Mouse (Mus musculus) hindbrain, embryonic 15.5 days (tissue): ENCODE data around the gene Klk5. TPM values are rescaled to one million over a fixed set of nuclear protein-coding genes. Genes with fewer than 3 reads are reported as not detected.
A peak's percentile ranks its signal among the peaks of the same experiment; 100 is the strongest.

ENCODE experiments used
- ATAC-seq: fragments of 200-750 bp; cut with Nextera tagmentation; 2 replicates; pipeline ENCODE4 v1.8.0; 2017; ENCODE audit warnings: low read depth, moderate number of reproducible peaks, moderate TSS enrichment; ENCODE audit not compliant: low FRiP score
- H3K27ac ChIP-seq: fragments of 300-500 bp; sonication (generic); replicated peaks from 2 replicates; pipeline ENCODE4 v1.5.1; 2015; ENCODE audit warnings: mild to moderate bottlenecking, inconsistent platforms
- H3K27me3 ChIP-seq: fragments of 300-500 bp; sonication (generic); 2 replicates; pipeline ENCODE4 v1.6.1; 2015; ENCODE audit warnings: control low read depth, inconsistent platforms
- H3K36me3 ChIP-seq: fragments of 300-500 bp; sonication (generic); 2 replicates; pipeline ENCODE4 v1.6.1; 2015; ENCODE audit warnings: control low read depth, inconsistent platforms
- H3K4me1 ChIP-seq: fragments of 300-500 bp; sonication (generic); replicated peaks from 2 replicates; pipeline ENCODE4 v1.6.1; 2015; ENCODE audit warnings: control low read depth, inconsistent platforms
- H3K4me2 ChIP-seq: fragments of 300-500 bp; sonication (generic); 2 replicates; pipeline ENCODE4 v1.6.1; 2015; ENCODE audit warnings: moderate library complexity, mild to moderate bottlenecking, inconsistent platforms
- H3K4me3 ChIP-seq: fragments of 300-500 bp; sonication (generic); 2 replicates; pipeline ENCODE4 v1.5.1; 2015; ENCODE audit warnings: mild to moderate bottlenecking, inconsistent platforms
- H3K9ac ChIP-seq: fragments of 300-500 bp; sonication (generic); 2 replicates; pipeline ENCODE4 v1.6.1; 2015; ENCODE audit warnings: inconsistent platforms
- H3K9me3 ChIP-seq: fragments of 300-500 bp; sonication (generic); 2 replicates; pipeline ENCODE4 v1.6.1; 2016; ENCODE audit warnings: control low read depth, inconsistent platforms
- WGBS: fragments of 180-500 bp; shearing (Covaris S2); methylation state at CpG from one replicate; pipeline ENCODE4 v1.1.7; 2015; 5-methylcytosine and 5-hydroxymethylcytosine counted together
- polyA plus RNA-seq: library from polyadenylated mRNA; unstranded; fragments of >200 nt; fragmentation: Nextera tagmentation; extraction: Ambion mirVana; gene quantifications from 2 replicates; pipeline ENCODE4 v1.2.1, GENCODE M21; 2015

The Klk5 gene
- polyA plus RNA-seq: not detected in 2 replicates

DNA sequence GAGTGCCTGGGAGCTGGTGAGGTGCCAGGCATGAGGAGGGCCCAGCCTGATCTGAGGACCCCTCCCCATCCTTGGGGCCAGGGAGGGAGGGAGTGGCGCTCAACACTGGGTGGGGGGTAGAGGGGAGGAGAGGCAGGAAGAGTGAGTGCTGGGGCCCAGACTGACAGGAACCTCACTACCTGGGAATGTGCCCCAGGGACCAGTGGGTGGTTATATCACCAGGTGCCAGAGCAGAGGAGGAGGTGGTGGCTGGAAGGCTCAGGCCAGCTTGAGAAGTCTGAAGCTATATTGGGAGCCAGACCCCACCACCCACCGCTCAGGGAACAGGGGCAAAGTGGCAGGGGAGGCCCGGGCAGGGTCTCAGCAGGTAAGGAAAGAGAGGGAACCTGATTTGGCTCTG lies at the start of gene Klk5:
TSS of gene Klk5 (plus strand) at position 271 of the 400 bp plus-strand sequence.
- no peak within 1 kb of the TSS for H3K27ac ChIP-seq
- no peak for ATAC-seq
- no peak within 1 kb of the TSS for H3K4me2 ChIP-seq
- no peak within 1 kb of the TSS for H3K9ac ChIP-seq
- 58% methylated on average over 3 of the region's 3 CpGs for WGBS
- H3K4me1 ChIP-seq: no peaks in the 10 kb centered on the region
- no peaks in the 10 kb centered on the region for H3K36me3 ChIP-seq
- H3K4me3 ChIP-seq: no peak within 1 kb of the TSS
- H3K9me3 ChIP-seq: no peaks in the 10 kb centered on the region
- no peaks in the 10 kb centered on the region for H3K27me3 ChIP-seq

GRCm38 (mm10) chr7:43796355-43796754 lies 45.4 kb upstream of the Klk5 start:
- Histone ChIP-seq H3K27ac (no peak overlapping the region), H3K4me2 (peak overlapping the region; percentile 76), H3K36me3 (no peaks in the 10 kb centered on the region), H3K27me3 (peaks cover 22% of the 10 kb centered on the region; the same call in 1 of the 2 replicates), H3K4me1 (peaks cover 17% of the 10 kb centered on the region), H3K4me3 (peak overlapping the region; percentile 47), H3K9ac (peak overlapping the region; percentile 36; the same call in 1 of the 2 replicates), H3K9me3 (no peaks in the 10 kb centered on the region)
- peak; percentile 35 for ATAC-seq
- WGBS: 7% methylated on average over 8 of the region's 8 CpGs

- Histone ChIP-seq H3K36me3 (no peaks in the 10 kb centered on the region), H3K4me2 (peak within 1 kb of the TSS; percentile 76), H3K9me3 (no peaks in the 10 kb centered on the region), H3K4me3 (peak within 1 kb of the TSS; percentile 47), H3K9ac (peak within 1 kb of the TSS; percentile 36), H3K27ac (no peak within 1 kb of the TSS), H3K4me1 (peaks cover 17% of the 10 kb centered on the region), H3K27me3 (peaks cover 22% of the 10 kb centered on the region; the same call in 1 of the 2 replicates)
- peak; percentile 63 for ATAC-seq
- WGBS: under 1% methylated on average over 28 of the region's 28 CpGs
Observed at GRCm38 (mm10) chr7:43797333-43797769, 44.4 kb upstream of the Klk5 start, which contains the start of gene Klk8. TSS of gene Klk8 (plus strand) at chr7:43797577.

DNA sequence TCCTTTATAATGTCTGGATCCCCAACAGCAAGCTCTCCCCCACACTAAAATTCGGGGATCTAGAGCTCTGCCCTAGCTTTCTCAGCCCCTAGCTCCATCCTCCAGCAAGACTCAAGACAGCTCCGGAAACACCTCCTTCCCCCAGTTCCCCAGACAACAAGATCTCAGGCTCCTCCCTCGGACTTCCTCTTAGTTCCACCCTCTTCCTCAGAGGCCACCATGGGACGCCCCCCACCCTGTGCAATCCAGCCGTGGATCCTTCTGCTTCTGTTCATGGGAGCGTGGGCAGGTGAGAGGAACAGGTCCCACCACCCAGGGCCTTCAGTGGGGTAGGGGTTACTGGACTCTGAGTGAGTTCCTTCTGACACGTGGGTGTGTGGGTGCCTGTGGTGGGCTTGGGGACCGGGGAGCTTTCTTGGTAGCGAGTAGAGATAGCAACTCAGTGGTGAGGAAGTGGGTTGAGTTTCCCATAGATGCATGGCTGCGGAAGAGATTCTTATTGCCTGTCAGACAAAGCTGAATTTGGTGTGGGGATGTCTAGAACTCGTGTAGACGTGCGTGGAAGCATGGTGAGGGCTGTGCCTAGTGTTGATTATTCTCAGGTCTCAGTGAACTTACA lies 43.8 kb upstream of the Klk5 start:
- Histone ChIP-seq H3K9ac (0 out of 2 replicates have a peak overlapping the region, but pooled peaks have one; percentile 36), H3K4me1 (peaks cover 17% of the 10 kb centered on the region), H3K9me3 (no peaks in the 10 kb centered on the region), H3K27ac (no peak overlapping the region), H3K4me2 (peak overlapping the region; percentile 76), H3K27me3 (peaks cover 22% of the 10 kb centered on the region; the same call in 1 of the 2 replicates), H3K36me3 (no peaks in the 10 kb centered on the region), H3K4me3 (peak overlapping the region; percentile 47)
- 42% methylated on average over 13 of the region's 13 CpGs for WGBS
- ATAC-seq: peak; percentile 58

DNA sequence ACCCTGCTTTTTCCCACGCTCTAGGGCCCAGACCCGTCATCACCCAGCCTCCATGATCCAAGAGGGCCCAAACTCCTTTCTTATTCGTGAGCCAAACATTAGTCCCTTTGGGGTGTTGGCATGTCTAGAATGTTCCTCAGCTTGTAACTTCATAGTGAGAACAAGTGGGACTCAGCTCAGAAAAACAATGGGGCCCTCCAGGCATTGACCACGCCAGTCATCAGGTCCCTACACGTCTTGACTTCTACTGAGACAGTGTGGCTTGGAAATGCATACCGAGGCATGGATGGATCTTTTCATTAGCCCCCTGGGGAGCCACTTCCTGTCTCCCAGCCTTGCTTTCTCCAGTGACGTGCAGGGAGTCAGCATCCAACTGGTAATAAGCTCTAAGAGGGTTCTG lies 41.9 kb upstream of the Klk5 start:
- no peak overlapping the region for H3K4me2 ChIP-seq

DNA sequence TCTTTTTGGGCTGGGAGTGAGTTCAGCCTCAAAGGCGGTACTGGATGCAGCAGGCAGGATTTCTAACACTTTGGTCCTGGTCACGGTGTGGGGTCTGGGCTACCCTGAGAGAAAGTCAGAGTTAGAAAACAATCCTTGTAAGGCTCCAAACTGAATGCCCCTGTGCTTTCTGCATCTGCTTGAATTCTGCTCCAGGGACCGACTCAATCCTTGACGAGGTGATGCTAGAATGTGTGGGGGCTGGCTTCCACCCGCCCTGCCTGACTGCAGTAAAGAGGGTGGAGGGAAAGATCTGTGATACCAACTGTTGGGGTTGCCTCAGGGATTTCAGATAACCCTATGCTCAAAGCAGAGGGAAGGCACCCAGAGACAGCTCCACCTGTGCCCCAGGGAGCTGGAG lies 30.8 kb upstream of the Klk5 start, which contains the start of gene Klk7:
TSS of gene Klk7 (plus strand) at position 301 of the 400 bp plus-strand sequence.
- no peaks in the 10 kb centered on the region for H3K9me3 ChIP-seq
- H3K4me2 ChIP-seq: no peak within 1 kb of the TSS
- WGBS: 53% methylated on average over 5 of the region's 5 CpGs
- H3K4me3 ChIP-seq: no peak within 1 kb of the TSS
- H3K4me1 ChIP-seq: no peaks in the 10 kb centered on the region
- H3K36me3 ChIP-seq: no peaks in the 10 kb centered on the region
- no peak within 1 kb of the TSS for H3K9ac ChIP-seq
- no peak for ATAC-seq
- no peaks in the 10 kb centered on the region for H3K27me3 ChIP-seq
- H3K27ac ChIP-seq: no peak within 1 kb of the TSS

More for the DNA sequence above, 41.9 kb upstream of the Klk5 start:
- H3K9me3 ChIP-seq: no peaks in the 10 kb centered on the region
- no peak for ATAC-seq
- H3K36me3 ChIP-seq: no peaks in the 10 kb centered on the region
- 77% methylated on average over 7 of the region's 7 CpGs for WGBS
- H3K4me3 ChIP-seq: no peak overlapping the region
- peaks cover 22% of the 10 kb centered on the region; the same call in 1 of the 2 replicates for H3K27me3 ChIP-seq
- H3K4me1 ChIP-seq: peaks cover 17% of the 10 kb centered on the region
- H3K27ac ChIP-seq: no peak overlapping the region
- H3K9ac ChIP-seq: no peak overlapping the region

GRCm38 (mm10) chr7:43815211-43815610 lies 26.6 kb upstream of the Klk5 start:
- WGBS: 89% methylated on average over 7 of the region's 7 CpGs

DNA sequence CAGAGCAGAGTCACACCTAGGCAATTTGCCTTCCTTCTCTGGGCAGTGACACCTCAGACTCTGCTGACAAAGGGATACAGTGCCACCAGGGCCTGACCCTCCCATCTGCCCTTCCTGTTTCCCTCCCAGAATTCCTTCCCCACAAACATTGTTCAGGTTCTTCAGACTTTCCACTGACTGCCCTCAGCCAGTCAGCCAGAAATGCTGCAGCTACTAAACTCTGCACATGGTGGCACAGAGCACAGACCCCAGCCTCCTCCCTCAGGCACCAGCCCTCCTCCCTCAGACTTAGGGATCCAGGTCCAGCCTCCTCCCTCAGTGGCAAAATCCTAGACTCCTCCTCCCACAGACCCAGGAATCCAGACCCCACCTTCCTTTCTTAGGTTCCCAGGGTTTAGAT lies 25.0 kb upstream of the Klk5 start:
- H3K4me1 ChIP-seq: no peaks in the 10 kb centered on the region
- H3K9me3 ChIP-seq: no peaks in the 10 kb centered on the region
- no peak overlapping the region for H3K9ac ChIP-seq
- no peak overlapping the region for H3K4me2 ChIP-seq
- H3K36me3 ChIP-seq: no peaks in the 10 kb centered on the region
- no peaks in the 10 kb centered on the region for H3K27me3 ChIP-seq
- ATAC-seq: no peak
- no peak overlapping the region for H3K4me3 ChIP-seq
- H3K27ac ChIP-seq: no peak overlapping the region

More at GRCm38 (mm10) chr7:43815211-43815610, 26.6 kb upstream of the Klk5 start:
- H3K4me1 ChIP-seq: no peaks in the 10 kb centered on the region
- H3K4me3 ChIP-seq: no peak overlapping the region
- H3K36me3 ChIP-seq: no peaks in the 10 kb centered on the region
- H3K9ac ChIP-seq: no peak overlapping the region
- no peak overlapping the region for H3K27ac ChIP-seq
- no peak overlapping the region for H3K4me2 ChIP-seq
- no peaks in the 10 kb centered on the region for H3K27me3 ChIP-seq
- no peaks in the 10 kb centered on the region for H3K9me3 ChIP-seq
- no peak for ATAC-seq

- Histone ChIP-seq H3K9ac (no peak overlapping the region), H3K27me3 (no peaks in the 10 kb centered on the region), H3K4me3 (no peak overlapping the region), H3K4me1 (no peaks in the 10 kb centered on the region), H3K4me2 (no peak overlapping the region), H3K9me3 (no peaks in the 10 kb centered on the region), H3K27ac (no peak overlapping the region), H3K36me3 (no peaks in the 10 kb centered on the region)
- no peak for ATAC-seq
- 96% methylated on average over 7 of the region's 7 CpGs for WGBS
Observed at GRCm38 (mm10) chr7:43821581-43821980, 20.2 kb upstream of the Klk5 start.

DNA sequence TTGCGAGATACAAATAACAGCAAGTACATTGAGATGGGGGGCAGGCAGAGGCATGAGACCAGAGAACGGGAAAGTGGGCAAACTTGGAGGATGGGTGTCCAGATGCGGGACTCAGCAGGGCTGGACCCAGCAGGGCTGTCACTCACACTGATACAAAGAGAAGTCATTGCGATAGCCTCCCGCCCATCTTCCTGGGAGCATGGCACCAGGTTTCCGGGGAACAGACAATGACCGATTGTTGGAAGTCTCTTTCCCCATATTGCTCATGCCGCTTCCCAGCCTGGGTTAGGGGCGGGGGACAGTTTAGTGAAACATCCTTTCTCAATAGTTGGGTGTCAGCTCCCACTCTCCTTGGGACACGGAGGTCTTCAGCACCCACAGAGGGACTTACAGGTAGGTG lies 17.6 kb upstream of the Klk5 start, which contains the start of gene Klk6:
TSS of gene Klk6 (plus strand) at position 301 of the 400 bp plus-strand sequence.
- no peaks in the 10 kb centered on the region for H3K27me3 ChIP-seq
- ATAC-seq: no peak
- H3K4me2 ChIP-seq: no peak within 1 kb of the TSS
- no peak within 1 kb of the TSS for H3K9ac ChIP-seq
- no peak within 1 kb of the TSS for H3K27ac ChIP-seq
- no peaks in the 10 kb centered on the region for H3K4me1 ChIP-seq
- H3K9me3 ChIP-seq: no peaks in the 10 kb centered on the region
- WGBS: 69% methylated on average over 10 of the region's 10 CpGs
- no peak within 1 kb of the TSS for H3K4me3 ChIP-seq
- no peaks in the 10 kb centered on the region for H3K36me3 ChIP-seq

DNA sequence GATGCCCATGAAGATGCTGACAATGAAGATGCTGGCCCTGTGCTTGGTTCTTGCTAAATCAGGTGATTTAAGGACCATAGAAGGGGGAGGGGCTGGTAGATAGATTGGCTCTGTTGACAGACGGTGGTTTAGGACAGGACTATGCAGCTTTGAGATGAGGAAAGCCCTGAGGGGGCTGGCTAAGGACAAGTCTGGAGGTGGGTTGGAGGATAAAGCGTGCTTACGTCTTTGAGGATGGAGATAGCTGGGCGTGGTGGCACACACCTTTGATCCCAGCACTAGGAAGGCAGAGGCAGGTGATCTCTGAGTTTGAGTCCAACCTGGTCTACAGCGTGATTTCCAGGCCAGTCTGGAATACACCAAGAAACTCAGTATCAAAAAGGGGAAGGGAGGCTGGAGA lies 15.7 kb upstream of the Klk5 start:
- no peak overlapping the region for H3K4me2 ChIP-seq
- no peak overlapping the region for H3K4me3 ChIP-seq
- H3K27ac ChIP-seq: no peak overlapping the region
- H3K9ac ChIP-seq: no peak overlapping the region
- no peaks in the 10 kb centered on the region for H3K36me3 ChIP-seq
- no peaks in the 10 kb centered on the region for H3K9me3 ChIP-seq
- no peak for ATAC-seq
- WGBS: 93% methylated on average over 5 of the region's 5 CpGs
- H3K27me3 ChIP-seq: no peaks in the 10 kb centered on the region
- H3K4me1 ChIP-seq: no peaks in the 10 kb centered on the region

DNA sequence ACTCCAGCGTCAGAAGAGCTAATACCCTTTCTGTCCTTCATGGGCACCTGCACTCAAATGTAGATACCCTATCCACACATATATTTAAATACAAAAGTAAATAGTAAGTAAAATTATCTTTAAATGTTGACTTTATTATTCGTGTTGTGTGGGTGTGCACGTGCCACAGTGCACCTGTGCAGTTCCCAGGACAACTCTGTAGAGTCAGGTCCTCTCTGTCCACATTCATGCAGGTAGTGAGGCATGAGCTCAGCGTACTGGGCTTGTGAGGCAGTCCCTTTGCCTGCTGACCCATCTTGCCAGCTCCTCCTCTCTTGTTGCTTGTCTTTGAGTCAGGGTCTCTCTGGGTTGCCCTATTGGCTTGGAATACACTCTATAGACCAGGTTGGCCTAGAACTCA lies 14.1 kb upstream of the Klk5 start:
- Histone ChIP-seq H3K9me3 (no peaks in the 10 kb centered on the region), H3K4me2 (no peak overlapping the region), H3K36me3 (no peaks in the 10 kb centered on the region), H3K4me3 (no peak overlapping the region), H3K4me1 (no peaks in the 10 kb centered on the region), H3K27me3 (no peaks in the 10 kb centered on the region), H3K9ac (no peak overlapping the region), H3K27ac (no peak overlapping the region)
- WGBS: 88% methylated on average over 4 of the region's 4 CpGs
- ATAC-seq: no peak
